Mouse (Mus musculus): ENCODE data around the gene Pbsn. TPM values are rescaled to one million over a fixed set of nuclear protein-coding genes. Genes with fewer than 3 reads are reported as not detected.

Gene Pbsn
- not detected in 2 replicates for polyA plus RNA-seq (2012; rRNA removed)

DNA sequence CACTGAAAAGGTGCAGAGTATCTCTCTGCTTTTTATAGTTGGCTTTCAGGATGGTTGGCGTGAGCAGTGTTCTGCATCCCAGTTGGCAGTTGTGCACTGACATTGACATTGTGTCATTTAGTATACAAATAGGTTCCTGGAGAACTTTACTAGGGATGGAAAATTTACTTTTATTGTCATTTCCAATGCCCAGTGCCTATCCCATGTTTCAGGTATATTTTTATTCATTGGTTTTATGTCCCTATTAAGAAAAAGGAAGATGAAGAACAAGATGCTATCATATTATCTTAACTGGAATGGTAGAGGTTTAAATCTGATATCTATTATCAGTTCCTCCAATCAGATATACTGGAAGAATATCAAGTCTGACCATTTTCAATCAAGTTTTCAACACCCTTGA lies at the start of gene Pbsn:
TSS of gene Pbsn (minus strand) at position 101 of the 400 bp plus-strand sequence.

DNA sequence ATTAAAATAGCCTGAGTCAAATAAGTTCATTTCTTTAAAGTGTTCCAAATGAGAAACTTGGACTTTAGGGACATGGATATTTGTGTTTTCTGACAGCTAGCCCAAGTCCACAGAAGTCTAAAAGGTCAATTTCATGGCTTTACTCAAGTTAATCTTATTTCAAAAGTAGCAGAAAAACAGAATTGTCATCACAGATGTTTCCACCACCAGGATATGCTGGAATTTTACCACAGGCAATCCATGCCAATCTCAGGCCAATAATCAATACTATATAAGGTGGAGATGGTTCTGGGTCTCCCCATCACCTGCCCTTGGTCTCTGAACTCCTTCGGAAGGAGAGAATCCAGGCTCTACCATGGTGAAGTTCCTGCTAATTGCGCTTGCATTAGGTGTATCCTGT lies 11.0 kb upstream of the Pbsn start, which contains the start of gene Gm14744:
TSS of gene Gm14744 (plus strand) at position 301 of the 400 bp plus-strand sequence.

DNA sequence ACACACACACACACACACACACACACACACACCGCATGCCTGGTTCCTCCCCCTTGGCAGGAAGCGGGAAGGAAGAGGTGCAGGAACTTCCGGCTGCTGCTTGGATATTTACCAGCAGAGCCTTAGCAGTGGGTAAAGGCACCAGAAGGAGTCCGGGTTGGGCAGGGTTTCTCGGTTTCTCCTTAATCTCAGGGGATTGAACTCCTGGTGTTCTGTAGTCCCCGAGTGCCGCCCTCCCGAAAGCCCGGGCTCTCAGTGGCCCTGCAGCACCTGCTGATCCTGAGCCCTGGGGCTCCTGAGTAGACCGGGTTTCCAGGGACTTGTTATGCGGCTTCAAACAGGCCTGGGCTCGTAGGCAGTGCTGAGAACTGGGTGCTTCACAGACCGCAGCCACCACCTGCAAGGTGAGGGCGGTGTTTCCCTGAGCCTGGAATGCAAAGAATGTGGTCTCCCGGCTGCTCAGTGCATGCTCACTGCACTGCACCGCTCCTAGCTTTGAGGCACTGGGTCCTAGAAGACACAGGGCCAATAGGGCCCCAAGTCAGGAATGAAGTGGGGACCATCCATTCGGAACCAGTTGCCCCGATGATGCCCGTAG lies 57.1 kb downstream of the Pbsn start, which contains the start of gene Prkx:
TSS of gene Prkx (minus strand) at position 41 of the 598 bp plus-strand sequence.

Other genes with a start within 250 kb of the Pbsn start
- 1.2 and 1.3 TPM in 2 replicates for gene Prkx, start 57.3 kb downstream of the Pbsn start, polyA plus RNA-seq (2012; rRNA removed)
- gene Gm14744, start 11.1 kb upstream of the Pbsn start, polyA plus RNA-seq (2012; rRNA removed), result not detected in 2 replicates
- not detected in 2 replicates for gene 5430402E10Rik, start 71.4 kb upstream of the Pbsn start, polyA plus RNA-seq (2012; rRNA removed)
- not detected in 2 replicates for gene Obp1a, start 237.8 kb upstream of the Pbsn start, polyA plus RNA-seq (2012; rRNA removed)